Mouse (Mus musculus) midbrain, embryonic 11.5 days (tissue): Measurements from ENCODE around the gene Cntnap1. TPM values are rescaled to one million over a fixed set of nuclear protein-coding genes. Genes with fewer than 3 reads are reported as not detected.
"Not testable (repeated sequence)": the region's sequence is repeated elsewhere in the genome, so short reads cannot be mapped to it uniquely, and the experiment has no call there.

Experiments used
- ATAC-seq: fragments of 200-750 bp; cut with Nextera tagmentation; 2 replicates; pipeline ENCODE4 v1.8.0; 2017; ENCODE audit warnings: moderate TSS enrichment, moderate library complexity; ENCODE audit not compliant: low FRiP score
- DNase-seq: peaks from one replicate; pipeline ENCODE4 v3.0.0; 2015; ENCODE audit warnings: low spot score; ENCODE audit errors: missing footprints
- H3K27ac ChIP-seq: fragments of 300-500 bp; sonication (generic); 2 replicates; pipeline ENCODE4 v1.5.1; 2014; ENCODE audit warnings: low read depth, low read length
- H3K27me3 ChIP-seq: fragments of 300-500 bp; sonication (generic); 2 replicates; pipeline ENCODE4 v1.6.1; 2014; ENCODE audit warnings: mild to moderate bottlenecking, low read length, moderate library complexity, mixed read lengths; ENCODE audit not compliant: control insufficient read depth, insufficient read depth
- H3K36me3 ChIP-seq: fragments of 300-500 bp; sonication (generic); 2 replicates; pipeline ENCODE4 v1.6.1; 2014; ENCODE audit warnings: mild to moderate bottlenecking, low read length, moderate library complexity, mixed read lengths; ENCODE audit not compliant: control insufficient read depth, insufficient read depth
- H3K4me1 ChIP-seq: fragments of 300-500 bp; sonication (generic); 2 replicates; pipeline ENCODE4 v1.6.1; 2014; ENCODE audit warnings: low read length; ENCODE audit not compliant: control insufficient read depth, insufficient read depth
- H3K4me2 ChIP-seq: fragments of 300-500 bp; sonication (generic); 2 replicates; pipeline ENCODE4 v1.6.1; 2014; ENCODE audit warnings: mild to moderate bottlenecking, moderate library complexity
- H3K4me3 ChIP-seq: fragments of 300-500 bp; sonication (generic); 2 replicates; pipeline ENCODE4 v1.5.1; 2014; ENCODE audit warnings: low read depth, low read length
- H3K9ac ChIP-seq: fragments of 300-500 bp; sonication (generic); 2 replicates; pipeline ENCODE4 v1.6.1; 2014; ENCODE audit warnings: low read length
- H3K9me3 ChIP-seq: fragments of 300-500 bp; sonication (generic); 2 replicates; pipeline ENCODE4 v1.6.1; 2016; ENCODE audit warnings: low read length; ENCODE audit not compliant: control insufficient read depth
- WGBS: fragments of 180-500 bp; shearing (Covaris S2); extraction: QIAGEN DNeasy Blood & Tissue Kit; methylation state at CpG from one replicate; pipeline ENCODE4 v1.1.7; 2014; 5-methylcytosine and 5-hydroxymethylcytosine counted together
- polyA plus RNA-seq: library from polyadenylated mRNA; unstranded; fragments of >200 nt; fragmentation: Nextera tagmentation; extraction: Ambion mirVana; gene quantifications from 2 replicates; pipeline ENCODE4 v1.2.1, GENCODE M21; 2014

Cntnap1 gene
- polyA plus RNA-seq, 1 experiment from 2014 or later, result 0.30 TPM

- H3K4me1 ChIP-seq, H3K4me2 ChIP-seq, H3K27ac ChIP-seq, H3K36me3 ChIP-seq, H3K4me3 ChIP-seq, H3K9me3 ChIP-seq, ATAC-seq, DNase-seq, H3K9ac ChIP-seq: not testable (repeated sequence)
- peaks cover 43% of the 10 kb centered on the region for H3K27me3 ChIP-seq
- 85% methylated on average over 6 of the region's 8 CpGs for WGBS
These were observed 9.3 kb upstream of the Cntnap1 start for GRCm38 (mm10) chr11:101160981-101161505.

GRCm38 (mm10) chr11:101161551-101161950 is 8.8 kb upstream of the Cntnap1 start:
- ATAC-seq, result no peak
- no peaks in the 10 kb centered on the region for H3K36me3 ChIP-seq
- H3K9ac ChIP-seq, result no peak overlapping the region
- DNase-seq, result peak; percentile 21
- peaks cover 44% of the 10 kb centered on the region for H3K27me3 ChIP-seq
- no peak overlapping the region for H3K27ac ChIP-seq
- H3K4me2 ChIP-seq, result no peak overlapping the region
- 92% methylated on average over 15 of the region's 15 CpGs for WGBS
- H3K9me3 ChIP-seq, result no peaks in the 10 kb centered on the region
- peaks cover 4% of the 10 kb centered on the region for H3K4me1 ChIP-seq
- H3K4me3 ChIP-seq, result no peak overlapping the region

GRCm38 (mm10) chr11:101162301-101162700 is 8.0 kb upstream of the Cntnap1 start:
- no peak overlapping the region for H3K27ac ChIP-seq
- no peaks in the 10 kb centered on the region for H3K36me3 ChIP-seq
- WGBS, result 56% methylated on average over 5 of the region's 5 CpGs
- H3K9ac ChIP-seq, result no peak overlapping the region
- H3K4me1 ChIP-seq, result peaks cover 4% of the 10 kb centered on the region
- no peak for ATAC-seq
- H3K27me3 ChIP-seq, result peaks cover 52% of the 10 kb centered on the region
- H3K4me3 ChIP-seq, result no peak overlapping the region
- H3K4me2 ChIP-seq, result no peak overlapping the region
- DNase-seq, result peak; percentile 61
- H3K9me3 ChIP-seq, result no peaks in the 10 kb centered on the region

- Histone ChIP-seq H3K27me3 (peaks cover 56% of the 10 kb centered on the region), H3K4me1 (peaks cover 4% of the 10 kb centered on the region), H3K36me3 (no peaks in the 10 kb centered on the region), H3K27ac (no peak overlapping the region), H3K4me3 (no peak overlapping the region), H3K9me3 (no peaks in the 10 kb centered on the region), H3K4me2 (no peak overlapping the region), H3K9ac (no peak overlapping the region)
- ATAC-seq, result no peak
- DNase-seq, result peak; percentile 85
- 58% methylated on average over 5 of the region's 5 CpGs for WGBS
These were observed 7.6 kb upstream of the Cntnap1 start for GRCm38 (mm10) chr11:101162772-101163171.

DNA sequence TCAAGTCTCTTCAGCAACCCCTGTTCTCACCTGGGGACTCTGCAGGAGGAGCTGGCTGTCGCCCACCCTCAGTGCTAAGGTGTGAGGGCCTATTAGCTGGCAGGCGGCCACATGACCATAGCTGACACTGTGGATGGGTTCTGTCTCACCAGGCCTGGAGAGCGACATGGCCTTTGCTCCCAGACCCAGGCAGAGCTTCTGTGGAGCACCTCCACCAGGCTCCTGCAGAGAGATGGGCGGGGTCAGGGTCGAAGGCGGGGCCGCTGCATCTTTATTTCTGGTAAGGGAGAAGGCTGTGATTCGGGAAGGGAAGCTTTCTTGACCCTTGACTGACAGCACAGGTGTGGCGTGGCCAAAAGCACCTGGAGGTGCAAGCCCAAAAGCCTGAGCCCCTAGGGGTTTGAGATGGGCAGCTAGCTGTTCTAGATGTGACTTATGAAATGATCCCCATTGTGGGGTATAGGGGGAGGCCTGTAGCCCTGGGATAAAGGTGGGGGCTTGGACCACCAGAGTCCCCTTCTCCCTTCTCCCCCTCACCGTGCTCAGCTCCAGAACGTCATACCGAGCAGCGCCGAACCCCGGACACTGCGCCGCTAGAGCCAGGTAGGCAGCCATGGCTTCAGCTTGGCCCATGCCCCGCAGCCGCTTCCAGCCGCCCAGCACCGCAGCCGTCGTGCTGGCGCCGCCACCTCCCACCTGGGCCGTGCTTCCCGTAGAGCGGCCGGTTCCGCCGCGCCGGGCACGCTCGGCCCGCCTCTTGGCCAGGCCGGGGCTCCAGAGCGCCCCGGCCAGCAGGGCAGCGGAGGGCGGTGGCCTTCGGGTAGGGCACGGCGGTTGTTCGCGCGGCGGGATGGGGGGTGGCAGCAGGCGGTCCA is 6.6 kb upstream of the Cntnap1 start:
- Histone ChIP-seq H3K27me3 (peaks cover 66% of the 10 kb centered on the region), H3K9ac (0 out of 2 replicates have a peak overlapping the region, but pooled peaks have one; percentile 24), H3K4me2 (peak overlapping the region; percentile 40), H3K9me3 (no peaks in the 10 kb centered on the region), H3K4me3 (peak overlapping the region; percentile 21), H3K27ac (no peak overlapping the region), H3K36me3 (no peaks in the 10 kb centered on the region), H3K4me1 (peaks cover 4% of the 10 kb centered on the region)
- 7% methylated on average over 42 of the region's 49 CpGs for WGBS
- DNase-seq (peak; percentile 88), ATAC-seq (no peak)

DNA sequence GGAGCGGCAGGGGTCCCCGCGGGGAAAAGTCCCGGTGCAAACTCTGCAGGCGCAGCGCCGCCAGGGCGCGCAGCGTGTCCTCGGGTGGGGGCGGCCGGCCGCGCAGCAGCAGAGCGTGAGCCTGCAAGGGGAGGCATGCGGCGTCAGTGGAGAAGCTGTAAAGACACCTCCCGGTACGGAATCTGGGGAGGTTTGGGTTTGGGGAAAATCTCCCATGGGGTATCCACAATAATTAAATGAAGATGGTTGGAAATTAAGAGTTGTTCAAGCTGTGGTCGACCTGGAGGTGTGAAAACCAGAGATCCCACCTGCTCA is 6.0 kb upstream of the Cntnap1 start:
- 2% methylated on average over 21 of the region's 21 CpGs for WGBS
- peak overlapping the region; percentile 21 for H3K4me3 ChIP-seq
- peaks cover 72% of the 10 kb centered on the region for H3K27me3 ChIP-seq
- H3K9ac ChIP-seq, result 0 out of 2 replicates have a peak overlapping the region, but pooled peaks have one; percentile 24
- peaks cover 4% of the 10 kb centered on the region for H3K4me1 ChIP-seq
- H3K9me3 ChIP-seq, result no peaks in the 10 kb centered on the region
- H3K4me2 ChIP-seq, result peak overlapping the region; percentile 40
- ATAC-seq (no peak), DNase-seq (peak; percentile 92)
- no peaks in the 10 kb centered on the region for H3K36me3 ChIP-seq
- no peak overlapping the region for H3K27ac ChIP-seq

DNA sequence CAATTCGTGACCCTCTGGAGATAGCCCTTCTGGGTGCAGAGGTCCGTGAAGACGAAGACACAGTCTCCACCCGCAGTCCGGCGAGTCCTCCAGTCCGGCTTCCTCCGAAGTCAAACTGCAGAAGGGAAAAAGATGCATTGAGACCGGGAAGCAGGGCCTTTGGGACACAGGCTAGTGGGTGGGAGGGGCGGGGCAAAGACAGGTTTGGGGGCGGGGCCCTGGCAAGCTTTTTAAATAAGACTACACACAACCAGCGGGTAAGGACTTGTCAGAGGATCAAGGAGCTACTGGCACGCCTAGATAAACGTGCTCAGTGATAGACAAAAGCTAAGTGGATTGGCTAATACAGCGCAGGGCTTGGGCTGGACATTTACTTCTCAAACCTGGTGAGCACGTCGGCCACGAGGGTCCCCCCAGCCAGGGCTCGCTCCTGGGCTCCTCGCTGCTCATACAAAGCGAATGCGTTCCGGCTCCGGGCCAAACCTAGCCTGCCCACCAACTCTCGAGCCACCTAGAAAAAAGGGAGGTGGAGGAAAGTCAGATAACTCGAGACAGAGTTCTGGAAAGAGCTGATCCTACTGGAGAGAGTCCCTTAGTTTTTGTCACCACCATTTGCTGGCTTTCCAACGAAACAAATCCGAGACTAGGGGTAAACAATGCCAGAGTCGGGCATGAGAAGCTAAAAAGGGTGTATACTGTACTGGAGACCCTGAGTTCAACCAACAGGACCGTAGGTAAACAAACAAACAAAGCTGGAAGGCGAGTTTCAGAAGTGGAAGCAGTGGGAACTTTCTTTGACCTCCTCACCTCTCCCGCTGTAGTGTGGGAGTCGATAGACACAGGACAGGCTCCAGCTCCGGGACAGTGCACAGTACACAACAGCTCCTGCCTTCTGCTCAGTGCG is 5.4 kb upstream of the Cntnap1 start:
- ATAC-seq (no peak), DNase-seq (peak; percentile 93)
- Histone ChIP-seq H3K4me3 (peak overlapping the region; percentile 21; the same call in 1 of the 2 replicates), H3K27me3 (peaks cover 78% of the 10 kb centered on the region), H3K4me1 (peaks cover 10% of the 10 kb centered on the region), H3K9me3 (no peaks in the 10 kb centered on the region), H3K36me3 (no peaks in the 10 kb centered on the region), H3K9ac (no peak overlapping the region), H3K27ac (no peak overlapping the region), H3K4me2 (no peak overlapping the region)
- WGBS, result 5% methylated on average over 35 of the region's 35 CpGs

DNA sequence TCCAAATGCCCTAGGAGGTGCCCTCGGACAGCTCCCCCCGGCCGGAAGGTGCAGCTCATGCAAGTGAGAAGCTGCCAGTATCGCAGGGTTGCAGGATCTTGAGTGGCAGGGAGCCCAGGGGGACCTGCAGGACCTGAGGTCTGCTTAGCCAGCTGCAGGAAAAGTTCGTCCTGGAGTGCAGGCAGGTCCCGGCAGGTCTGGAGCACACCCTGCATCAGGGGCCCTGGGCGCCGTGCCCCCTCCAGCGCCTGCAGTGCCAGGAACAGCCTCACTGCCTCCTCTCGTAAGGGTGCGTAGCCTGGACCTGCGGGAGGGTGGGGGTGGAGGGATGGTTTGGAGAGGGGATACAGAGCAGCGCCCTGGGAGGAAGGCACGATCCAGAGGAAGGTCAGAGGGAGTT is 4.0 kb upstream of the Cntnap1 start:
- Histone ChIP-seq H3K4me3 (no peak overlapping the region), H3K36me3 (no peaks in the 10 kb centered on the region), H3K27ac (no peak overlapping the region), H3K4me2 (no peak overlapping the region), H3K27me3 (peaks cover 85% of the 10 kb centered on the region), H3K9ac (no peak overlapping the region), H3K4me1 (peaks cover 18% of the 10 kb centered on the region), H3K9me3 (no peaks in the 10 kb centered on the region)
- DNase-seq (peak; percentile 84), ATAC-seq (no peak)
- 45% methylated on average over 14 of the region's 14 CpGs for WGBS
